ENCODE assay signal across 9 mouse cellular contexts in genomic region chr6:142571629-142572360, GRCm38 (mm10). TPM values are rescaled to one million over a fixed set of nuclear protein-coding genes. Genes with fewer than 3 reads are reported as not detected.
DNase-seq lines count a peak whose midpoint lies in the region; ATAC-seq lines count a peak whose summit lies in the region.
"Had no signal": no experiment of that assay in that cellular context is flagged by ENCODE, and none has a peak within 500 bp of the region (broad histone marks: within the 10 kb centered on the region; RNA-seq: fewer than 3 reads in every experiment).

No protein-coding gene starts in this region.

- WGBS in heart, embryonic 12.5 days, result 3% methylated on average over 21 of the region's 21 CpGs
- 5% methylated on average over 21 of the region's 21 CpGs for WGBS in embryonic facial prominence, embryonic 15.5 days

- peaks cover 23% of the 10 kb centered on the region for H3K4me1 ChIP-seq in heart, embryonic 12.5 days (replicated peaks)
- peaks cover 10% of the 10 kb centered on the region for H3K4me1 ChIP-seq in embryonic facial prominence, embryonic 15.5 days

- peaks cover 32% of the 10 kb centered on the region for H3K27me3 ChIP-seq in heart, embryonic 12.5 days (replicated peaks)
- peaks cover 53% of the 10 kb centered on the region for H3K27me3 ChIP-seq in embryonic facial prominence, embryonic 15.5 days

- H3K4me3 ChIP-seq in heart, embryonic 12.5 days, result peak overlapping the region; percentile 54
- H3K4me3 ChIP-seq in embryonic facial prominence, embryonic 15.5 days (replicated peaks), result peak overlapping the region; percentile 49

- no peaks in the 10 kb centered on the region for H3K36me3 ChIP-seq in heart, embryonic 12.5 days
- H3K36me3 ChIP-seq in embryonic facial prominence, embryonic 15.5 days, result no peaks in the 10 kb centered on the region

- DNase-seq in heart, adult 8-10 months (ENCODE audit: low spot score), result no peak
- peak; percentile 40 for DNase-seq in kidney, adult 18-20 months
- no peak for DNase-seq in ovary, adult 18-20 months (ENCODE audit: low spot score)
- DNase-seq in c-Kit-positive CD71-positive TER-119-positive erythroid progenitor cells, embryonic 14.5 days (ENCODE audit: low spot score), result no peak

- peak overlapping the region; percentile 94 for H3K4me2 ChIP-seq in heart, embryonic 12.5 days
- peak overlapping the region; percentile 92 for H3K4me2 ChIP-seq in embryonic facial prominence, embryonic 15.5 days (replicated peaks)

- no peak for ATAC-seq in heart, embryonic 12.5 days (ENCODE audit: insufficient number of reproducible peaks, low FRiP score)
- ATAC-seq in embryonic facial prominence, embryonic 15.5 days (ENCODE audit: insufficient number of reproducible peaks, low FRiP score, low TSS enrichment, low read depth), result no peak
- peak; percentile 53; the same call in 1 of the 2 replicates for ATAC-seq in megakaryocyte-erythroid progenitor cell, adult 5-6 weeks (replicated peaks; ENCODE audit: low FRiP score, low TSS enrichment, poor library complexity, severe bottlenecking)
- ATAC-seq in granulocyte monocyte progenitor cell, adult 5-6 weeks (replicated peaks; ENCODE audit: poor library complexity, severe bottlenecking), result no peak

- no peak overlapping the region for H3K27ac ChIP-seq in heart, embryonic 12.5 days (ENCODE audit: poor library complexity, severe bottlenecking)
- H3K27ac ChIP-seq in embryonic facial prominence, embryonic 15.5 days (replicated peaks), result peak overlapping the region; percentile 39; the same call in 1 of the 2 replicates

- H3K9me3 ChIP-seq in heart, embryonic 12.5 days (replicated peaks), result no peaks in the 10 kb centered on the region
- no peaks in the 10 kb centered on the region for H3K9me3 ChIP-seq in embryonic facial prominence, embryonic 15.5 days (replicated peaks)

- peak overlapping the region; percentile 68 for H3K9ac ChIP-seq in heart, embryonic 12.5 days
- no peak overlapping the region for H3K9ac ChIP-seq in embryonic facial prominence, embryonic 15.5 days

RNA-seq across cellular contexts. Expression of gene Kcnj8, which starts 0.4 kb away (rescaled TPM):
- polyA plus RNA-seq in heart, embryonic 12.5 days (2016; fragmentation: Nextera tagmentation; extraction: Ambion mirVana), result 2.5 TPM in 2 replicates
- 10 to 100 TPM; 16.2 to 25.0 (median 18.3) TPM for total RNA-seq in heart, adult 8-10 months (2022)
- 15.2 and 16.0 TPM in 2 replicates for polyA plus RNA-seq in embryonic facial prominence, embryonic 15.5 days (2015; fragmentation: Nextera tagmentation; extraction: Ambion mirVana)
- total RNA-seq in megakaryocyte-erythroid progenitor cell, adult 5-6 weeks (2014; fragmentation: Nextera tagmentation), result not detected in 2 replicates
- total RNA-seq in megakaryocyte-erythroid progenitor cell, adult 5-6 weeks (2017), result 1.1 TPM in 1 of 2 replicates, not detected in the other
- total RNA-seq in granulocyte monocyte progenitor cell, adult 5-6 weeks (2014; fragmentation: Nextera tagmentation), result not detected in 2 replicates
- total RNA-seq in granulocyte monocyte progenitor cell, adult 5-6 weeks (2017), result not detected in 2 replicates
- polyA plus RNA-seq: Patski had no signal

Comparison
In these comparisons a context has a peak if more than half of its experiments do, and no peak if none do; other contexts are left out.
1. RNA of gene Kcnj8, which starts 0.4 kb away (total RNA-seq): 16.2 to 25.0 TPM in heart, adult 8-10 months; 1.1 TPM in megakaryocyte-erythroid progenitor cell, adult 5-6 weeks and not detected in granulocyte monocyte progenitor cell, adult 5-6 weeks; every median in the first group is over 4 times any median in the second.